Mouse (Mus musculus): ENCODE data around the gene Gphn.

DNA sequence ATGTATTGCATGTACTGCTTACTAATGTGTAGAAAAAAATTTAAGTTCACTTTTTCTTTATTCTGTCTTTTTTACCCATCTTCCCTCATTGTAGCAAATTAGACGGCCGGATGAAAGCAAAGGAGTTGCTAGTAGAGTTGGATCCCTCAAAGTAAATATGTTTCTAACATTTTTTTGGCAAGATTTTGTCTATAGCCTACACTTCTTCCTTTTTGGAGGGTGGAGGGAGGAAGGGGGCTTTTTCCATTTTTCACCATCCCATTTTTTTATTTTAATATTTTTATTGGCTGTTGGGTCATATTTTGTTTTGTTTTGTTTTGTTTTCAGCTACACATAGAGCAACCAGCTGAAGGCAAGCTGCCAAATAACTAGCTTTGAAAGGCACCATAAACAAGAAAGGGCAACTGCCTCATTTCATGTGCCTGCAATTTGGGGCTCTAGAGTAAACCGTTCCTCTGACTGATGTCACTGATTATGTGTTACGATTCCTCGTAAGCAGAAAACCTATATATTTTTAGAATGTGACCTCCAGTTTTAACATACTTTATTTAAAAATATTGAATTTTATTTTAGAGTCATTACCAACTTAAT lies 296.7 kb downstream of the Gphn start:
- no peak for TF ChIP-seq CTCF (IDR thresholded peaks at IDR 0.05; ENCODE audit: low read depth, low read length)
- no peak for TF ChIP-seq POLR2A (IDR thresholded peaks at IDR 0.05; ENCODE audit: extremely low read depth, insufficient read depth, low read length)

Measured in liver, adult 2 months (tissue).